Comparison of ENCODE assay signal across 10 mouse cellular contexts in the genomic region with DNA sequence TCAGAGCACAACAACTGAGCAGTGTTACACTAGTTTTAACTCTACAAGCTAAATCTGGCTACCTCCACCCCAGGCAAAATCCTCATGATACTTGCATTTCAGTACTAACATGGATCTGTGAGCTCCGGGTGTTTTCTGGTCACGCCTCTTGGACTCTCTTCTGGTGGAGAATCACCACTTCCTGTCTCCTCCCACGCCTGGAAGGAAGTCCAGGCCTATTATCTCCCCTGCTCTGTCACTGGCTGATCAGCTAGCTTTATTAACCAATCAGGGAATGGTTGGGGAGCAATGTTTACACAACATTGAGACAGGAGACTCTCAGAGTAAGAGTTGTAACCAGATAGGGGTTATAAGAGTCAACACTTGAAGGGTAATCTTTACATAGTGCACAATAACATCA.
"Had no signal": no experiment of that assay in that cellular context is flagged by ENCODE, and none has a peak within 500 bp of the region (broad histone marks: within the 10 kb centered on the region; RNA-seq: fewer than 3 reads in every experiment).

No protein-coding gene starts in this region.

- ATAC-seq: midbrain, embryonic 16.5 days had no signal

- DNase-seq: lung, adult 18-20 months; lung, embryonic 14.5 days; lung, postnatal 14 days; lung, postnatal 36 days; midbrain, embryonic 14.5 days; right cerebral cortex, postnatal 14 days; thymus, adult 2 months; thymus, postnatal 14 days; thymus, postnatal 36 days had no signal
